Mouse (Mus musculus): Measurements from ENCODE around the gene Agbl3. TPM values are rescaled to one million over a fixed set of nuclear protein-coding genes. Genes with fewer than 3 reads are reported as not detected.

Gene Agbl3
- polyA plus RNA-seq, 1 experiment from 2014 or later, result 12.1 TPM

GRCm38 (mm10) chr6:34899127-34899526, 118.9 kb downstream of the Agbl3 start:
- no peaks in the 10 kb centered on the region for H3K4me1 ChIP-seq
- no peaks in the 10 kb centered on the region for H3K9me3 ChIP-seq (replicated peaks)
- H3K36me3 ChIP-seq, result peaks cover 57% of the 10 kb centered on the region
- H3K9ac ChIP-seq (replicated peaks), result no peak overlapping the region
- H3K27me3 ChIP-seq (replicated peaks), result no peaks in the 10 kb centered on the region
- no peak for ATAC-seq (ENCODE audit: low FRiP score)
- WGBS, result 87% methylated on average over 2 of the region's 2 CpGs
- no peak overlapping the region for H3K4me3 ChIP-seq (replicated peaks)
- no peak overlapping the region for H3K4me2 ChIP-seq
- no peak overlapping the region for H3K27ac ChIP-seq (replicated peaks)

GRCm38 (mm10) chr6:34900990-34901389, 120.8 kb downstream of the Agbl3 start:
- Histone ChIP-seq H3K27ac (replicated peaks) (no peak overlapping the region), H3K36me3 (peaks cover 53% of the 10 kb centered on the region), H3K27me3 (replicated peaks) (no peaks in the 10 kb centered on the region), H3K4me2 (no peak overlapping the region), H3K4me3 (replicated peaks) (no peak overlapping the region), H3K4me1 (no peaks in the 10 kb centered on the region), H3K9me3 (replicated peaks) (no peaks in the 10 kb centered on the region), H3K9ac (replicated peaks) (no peak overlapping the region)
- no peak for ATAC-seq (ENCODE audit: low FRiP score)
- WGBS, result 49% methylated on average over 2 of the region's 2 CpGs

- no peak for ATAC-seq (ENCODE audit: low FRiP score)
- Histone ChIP-seq H3K4me1 (0 out of 2 replicates have a peak, but pooled peaks cover 1% of the 10 kb centered on the region), H3K9ac (replicated peaks) (no peak overlapping the region), H3K4me2 (no peak overlapping the region), H3K27ac (replicated peaks) (no peak overlapping the region), H3K9me3 (replicated peaks) (no peaks in the 10 kb centered on the region), H3K4me3 (replicated peaks) (no peak overlapping the region), H3K36me3 (peaks cover 59% of the 10 kb centered on the region), H3K27me3 (replicated peaks) (no peaks in the 10 kb centered on the region)
- WGBS, result 68% methylated on average over 9 of the region's 9 CpGs
Observed at GRCm38 (mm10) chr6:34901911-34902444, 121.7 kb downstream of the Agbl3 start.

- no peak overlapping the region for H3K9ac ChIP-seq (replicated peaks)
- H3K27me3 ChIP-seq (replicated peaks), result no peaks in the 10 kb centered on the region
- no peaks in the 10 kb centered on the region for H3K9me3 ChIP-seq (replicated peaks)
- H3K36me3 ChIP-seq, result peaks cover 65% of the 10 kb centered on the region
- WGBS, result 90% methylated on average over 7 of the region's 7 CpGs
- no peak overlapping the region for H3K4me3 ChIP-seq (replicated peaks)
- H3K27ac ChIP-seq (replicated peaks), result no peak overlapping the region
- ATAC-seq (ENCODE audit: low FRiP score), result no peak
- H3K4me1 ChIP-seq, result 0 out of 2 replicates have a peak, but pooled peaks cover 7% of the 10 kb centered on the region
- H3K4me2 ChIP-seq, result no peak overlapping the region
Observed at GRCm38 (mm10) chr6:34902578-34902977, 122.3 kb downstream of the Agbl3 start.

DNA sequence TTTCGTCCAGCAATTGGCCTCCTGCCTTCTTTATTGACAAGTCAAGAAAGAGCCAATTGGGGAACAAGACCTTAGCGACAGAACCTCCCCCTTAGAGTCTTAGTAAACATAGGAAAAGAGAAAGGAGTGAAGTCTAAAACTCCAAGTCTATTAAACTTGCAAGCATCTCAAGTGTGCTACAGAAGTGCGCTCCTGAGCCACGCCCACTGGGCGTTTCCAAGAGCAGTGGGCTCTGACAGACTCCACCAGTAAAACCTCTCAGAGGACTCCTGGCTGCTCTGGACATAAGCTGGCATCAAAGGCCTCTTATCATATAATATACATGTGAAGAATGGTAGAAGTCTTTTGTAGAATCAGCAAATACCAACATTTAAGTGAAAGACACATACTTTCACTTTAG, 123.2 kb downstream of the Agbl3 start:
- no peak for ATAC-seq (ENCODE audit: low FRiP score)
- no peaks in the 10 kb centered on the region for H3K27me3 ChIP-seq (replicated peaks)
- no peak overlapping the region for H3K4me3 ChIP-seq (replicated peaks)
- H3K4me1 ChIP-seq, result 0 out of 2 replicates have a peak, but pooled peaks cover 10% of the 10 kb centered on the region
- H3K27ac ChIP-seq (replicated peaks), result no peak overlapping the region
- WGBS, result 87% methylated on average over 5 of the region's 5 CpGs
- H3K9me3 ChIP-seq (replicated peaks), result no peaks in the 10 kb centered on the region
- peaks cover 64% of the 10 kb centered on the region for H3K36me3 ChIP-seq
- H3K4me2 ChIP-seq, result no peak overlapping the region
- H3K9ac ChIP-seq (replicated peaks), result no peak overlapping the region

- no peak overlapping the region for H3K4me3 ChIP-seq (replicated peaks)
- H3K9ac ChIP-seq (replicated peaks), result no peak overlapping the region
- H3K4me1 ChIP-seq, result peaks cover 14% of the 10 kb centered on the region
- no peak for ATAC-seq (ENCODE audit: low FRiP score)
- 93% methylated on average over 10 of the region's 10 CpGs for WGBS
- H3K27ac ChIP-seq (replicated peaks), result no peak overlapping the region
- H3K36me3 ChIP-seq, result peaks cover 64% of the 10 kb centered on the region
- no peaks in the 10 kb centered on the region for H3K27me3 ChIP-seq (replicated peaks)
- no peaks in the 10 kb centered on the region for H3K9me3 ChIP-seq (replicated peaks)
- no peak overlapping the region for H3K4me2 ChIP-seq
Observed at GRCm38 (mm10) chr6:34903851-34904250, 123.6 kb downstream of the Agbl3 start.

DNA sequence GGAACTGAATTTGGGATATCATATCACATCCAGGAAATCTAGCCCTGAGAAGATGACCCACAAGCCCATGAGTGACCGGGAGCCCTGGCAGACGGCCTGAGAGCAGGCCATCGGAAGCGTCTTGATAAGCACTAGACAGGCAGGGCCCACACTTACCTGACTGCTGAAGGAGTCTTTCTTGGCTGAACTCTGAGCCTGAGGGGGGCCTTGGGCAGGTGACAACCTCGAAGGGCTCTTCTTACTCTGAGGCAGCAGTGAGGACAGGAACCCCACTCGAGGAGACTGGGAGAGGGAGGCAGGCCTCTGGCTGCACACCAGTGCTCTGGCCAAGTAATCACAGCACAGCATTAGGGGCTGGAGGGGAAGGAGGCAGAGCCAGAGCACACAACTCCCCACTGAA, 124.1 kb downstream of the Agbl3 start:
- no peak for ATAC-seq (ENCODE audit: low FRiP score)
- WGBS, result 93% methylated on average over 6 of the region's 6 CpGs

DNA sequence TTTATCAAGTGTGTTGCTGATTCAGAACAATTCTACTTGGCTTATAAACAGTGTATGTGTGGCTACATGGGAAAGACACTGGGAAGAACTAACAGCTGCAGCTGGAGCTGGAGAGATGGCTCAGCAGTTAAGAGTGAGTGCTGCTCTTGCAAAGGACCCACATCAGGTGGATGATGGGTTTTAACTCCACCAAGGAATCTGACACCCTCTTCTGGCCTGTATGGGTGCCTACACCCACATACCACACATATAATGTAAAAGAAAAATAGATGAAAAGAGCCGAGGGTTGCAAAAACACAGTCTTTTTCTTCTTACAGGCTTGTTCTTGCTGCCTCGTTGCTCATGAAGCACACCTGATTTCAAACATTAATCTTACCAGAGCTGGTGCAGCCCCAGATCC, 125.9 kb downstream of the Agbl3 start:
- WGBS, result 82% methylated on average over 2 of the region's 2 CpGs
- Histone ChIP-seq H3K36me3 (peaks cover 52% of the 10 kb centered on the region), H3K4me3 (replicated peaks) (no peak overlapping the region), H3K27me3 (replicated peaks) (no peaks in the 10 kb centered on the region), H3K27ac (replicated peaks) (no peak overlapping the region), H3K9ac (replicated peaks) (no peak overlapping the region), H3K4me2 (no peak overlapping the region), H3K4me1 (peaks cover 27% of the 10 kb centered on the region), H3K9me3 (replicated peaks) (no peaks in the 10 kb centered on the region)
- ATAC-seq (ENCODE audit: low FRiP score), result no peak

More for the DNA sequence above, 124.1 kb downstream of the Agbl3 start:
- H3K27ac ChIP-seq (replicated peaks), result no peak overlapping the region
- peaks cover 59% of the 10 kb centered on the region for H3K36me3 ChIP-seq
- no peak overlapping the region for H3K4me2 ChIP-seq
- H3K4me1 ChIP-seq, result peaks cover 19% of the 10 kb centered on the region
- no peaks in the 10 kb centered on the region for H3K9me3 ChIP-seq (replicated peaks)
- no peak overlapping the region for H3K9ac ChIP-seq (replicated peaks)
- H3K4me3 ChIP-seq (replicated peaks), result no peak overlapping the region
- H3K27me3 ChIP-seq (replicated peaks), result no peaks in the 10 kb centered on the region

GRCm38 (mm10) chr6:34906661-34907060, 126.4 kb downstream of the Agbl3 start:
- Histone ChIP-seq H3K9ac (replicated peaks) (no peak overlapping the region), H3K27ac (replicated peaks) (no peak overlapping the region), H3K27me3 (replicated peaks) (no peaks in the 10 kb centered on the region), H3K4me3 (replicated peaks) (no peak overlapping the region), H3K36me3 (peaks cover 48% of the 10 kb centered on the region), H3K9me3 (replicated peaks) (no peaks in the 10 kb centered on the region), H3K4me1 (peaks cover 27% of the 10 kb centered on the region), H3K4me2 (no peak overlapping the region)
- ATAC-seq (ENCODE audit: low FRiP score), result no peak
- 78% methylated on average over 4 of the region's 4 CpGs for WGBS

- no peaks in the 10 kb centered on the region for H3K9me3 ChIP-seq (replicated peaks)
- H3K4me1 ChIP-seq, result peaks cover 27% of the 10 kb centered on the region
- no peak overlapping the region for H3K4me3 ChIP-seq (replicated peaks)
- no peak overlapping the region for H3K4me2 ChIP-seq
- H3K27me3 ChIP-seq (replicated peaks), result no peaks in the 10 kb centered on the region
- H3K27ac ChIP-seq (replicated peaks), result no peak overlapping the region
- peaks cover 44% of the 10 kb centered on the region for H3K36me3 ChIP-seq
- no peak for ATAC-seq (ENCODE audit: low FRiP score)
- no peak overlapping the region for H3K9ac ChIP-seq (replicated peaks)
- WGBS, result 75% methylated on average over 2 of the region's 2 CpGs
Observed at GRCm38 (mm10) chr6:34907121-34907614, 126.9 kb downstream of the Agbl3 start.

DNA sequence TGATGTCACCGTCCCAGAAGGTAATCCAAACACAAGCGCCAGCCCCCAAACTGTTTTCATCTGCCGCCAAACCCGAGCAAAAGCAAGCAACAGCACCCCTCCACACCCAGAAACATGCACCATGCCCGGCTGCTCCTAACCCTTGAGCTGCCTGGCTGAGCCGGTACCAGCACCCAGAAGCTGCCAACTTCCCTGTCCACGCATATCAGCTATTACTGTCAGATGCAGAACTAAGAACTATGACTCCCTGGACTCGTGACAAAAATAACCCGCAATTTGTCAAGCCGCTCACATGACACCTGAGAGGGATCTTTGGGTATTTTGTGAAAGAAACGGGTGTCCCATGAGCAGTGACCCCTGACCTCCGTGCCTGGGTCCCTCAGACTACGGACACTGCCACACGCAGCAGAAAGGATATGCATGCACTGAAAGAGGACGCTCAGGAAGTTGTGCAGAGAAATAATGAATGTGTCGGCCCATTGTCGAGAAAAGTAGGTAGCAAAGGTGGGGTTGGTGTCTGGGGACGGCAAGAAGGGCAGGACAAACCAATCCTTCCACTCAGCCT, 127.5 kb downstream of the Agbl3 start:
- no peak for ATAC-seq (ENCODE audit: low FRiP score)
- Histone ChIP-seq H3K27me3 (replicated peaks) (no peaks in the 10 kb centered on the region), H3K9ac (replicated peaks) (no peak overlapping the region), H3K4me1 (peaks cover 27% of the 10 kb centered on the region), H3K27ac (replicated peaks) (no peak overlapping the region), H3K36me3 (peaks cover 44% of the 10 kb centered on the region), H3K9me3 (replicated peaks) (no peaks in the 10 kb centered on the region), H3K4me2 (no peak overlapping the region), H3K4me3 (replicated peaks) (no peak overlapping the region)
- 92% methylated on average over 18 of the region's 18 CpGs for WGBS
